Mouse (Mus musculus) granulocyte monocyte progenitor cell, adult 5-6 weeks (primary cell): ENCODE results near the gene Map4k1. TPM values are rescaled to one million over a fixed set of nuclear protein-coding genes. Genes with fewer than 3 reads are reported as not detected.
A peak's percentile ranks its signal among the peaks of the same experiment; 100 is the strongest.

ENCODE experiments used
- ATAC-seq: replicated peaks from 2 replicates; pipeline ENCODE4 v1.8.0; 2016; ENCODE audit warnings: mild to moderate bottlenecking, moderate TSS enrichment, inconsistent platforms; ENCODE audit not compliant: poor library complexity, severe bottlenecking
- total RNA-seq, 2 experiments: library from RNA; stranded (forward) in 1 of 2; stranded (reverse) in 1 of 2; fragments of 200-712, 200-1000 nt in 1 of 2; fragments of >200 nt in 1 of 2; fragmentation: Nextera tagmentation in 1 of 2; gene quantifications; 2 replicates each; pipeline ENCODE4 v1.2.3; 2014 to 2017

Gene Map4k1
- total RNA-seq, 2 experiments from 2014 or later: 46.1 to 48.7 TPM

DNA sequence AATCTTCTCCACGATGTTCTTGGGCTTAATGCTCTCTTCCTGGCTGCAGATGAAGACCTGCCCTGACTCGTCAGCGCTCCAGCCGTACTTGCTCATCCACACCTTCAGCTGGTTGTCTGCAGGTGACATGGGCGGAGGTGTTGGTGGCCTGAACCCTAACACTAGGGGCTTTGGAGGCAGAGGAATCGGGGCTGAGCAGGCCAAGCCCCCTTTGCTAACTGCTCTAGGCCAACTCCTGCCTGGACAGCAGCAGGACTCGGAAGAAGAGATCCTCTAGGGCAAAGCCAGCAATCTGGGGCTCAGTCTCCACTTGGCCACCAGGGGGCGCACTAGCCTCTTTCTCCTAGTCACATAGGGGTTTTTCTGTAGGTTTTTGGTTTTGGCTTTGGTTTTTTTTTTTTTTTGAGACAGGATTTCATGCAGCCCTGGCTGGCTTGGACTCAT, 9.3 kb upstream of the Map4k1 start:
- peak; percentile 73 for ATAC-seq

DNA sequence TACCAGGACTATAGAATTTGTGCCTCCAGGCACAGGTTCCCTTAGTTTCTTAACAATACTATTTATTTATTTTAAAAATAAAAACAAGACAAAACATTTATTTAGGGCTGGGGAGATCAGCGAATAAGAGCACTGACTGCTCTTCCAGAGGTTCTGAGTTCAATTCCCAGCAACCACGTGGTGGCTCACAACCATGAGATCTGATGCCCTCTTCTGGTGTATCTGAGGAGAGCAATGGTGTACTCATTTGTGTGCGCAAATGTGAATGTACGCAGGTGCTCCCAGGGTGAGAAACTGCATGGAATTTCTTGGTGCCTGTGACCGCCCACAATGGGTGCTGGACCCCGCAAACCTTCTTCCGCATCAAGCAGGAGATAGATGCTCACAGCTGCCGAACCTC, 8.8 kb upstream of the Map4k1 start:
- ATAC-seq: no peak

DNA sequence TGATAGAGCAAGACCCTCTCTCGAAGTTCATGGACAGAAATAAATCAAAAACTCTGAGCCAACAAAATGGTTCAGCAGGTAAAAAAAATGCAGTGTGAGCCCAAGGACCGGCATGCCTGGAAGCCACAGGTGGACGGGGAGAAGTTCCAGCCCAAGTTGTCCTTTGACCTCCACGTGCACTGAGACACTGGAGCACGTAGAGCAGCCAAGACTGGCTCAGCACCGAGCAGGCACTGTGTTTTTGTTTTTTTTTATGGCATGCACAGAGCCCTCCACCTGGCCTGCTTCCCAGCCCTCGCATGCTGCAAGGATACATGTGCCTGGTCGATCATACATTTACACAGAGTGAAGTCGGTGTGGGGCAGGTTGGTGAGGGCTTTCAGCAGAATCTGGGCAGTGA, 4.3 kb upstream of the Map4k1 start:
- no peak for ATAC-seq

DNA sequence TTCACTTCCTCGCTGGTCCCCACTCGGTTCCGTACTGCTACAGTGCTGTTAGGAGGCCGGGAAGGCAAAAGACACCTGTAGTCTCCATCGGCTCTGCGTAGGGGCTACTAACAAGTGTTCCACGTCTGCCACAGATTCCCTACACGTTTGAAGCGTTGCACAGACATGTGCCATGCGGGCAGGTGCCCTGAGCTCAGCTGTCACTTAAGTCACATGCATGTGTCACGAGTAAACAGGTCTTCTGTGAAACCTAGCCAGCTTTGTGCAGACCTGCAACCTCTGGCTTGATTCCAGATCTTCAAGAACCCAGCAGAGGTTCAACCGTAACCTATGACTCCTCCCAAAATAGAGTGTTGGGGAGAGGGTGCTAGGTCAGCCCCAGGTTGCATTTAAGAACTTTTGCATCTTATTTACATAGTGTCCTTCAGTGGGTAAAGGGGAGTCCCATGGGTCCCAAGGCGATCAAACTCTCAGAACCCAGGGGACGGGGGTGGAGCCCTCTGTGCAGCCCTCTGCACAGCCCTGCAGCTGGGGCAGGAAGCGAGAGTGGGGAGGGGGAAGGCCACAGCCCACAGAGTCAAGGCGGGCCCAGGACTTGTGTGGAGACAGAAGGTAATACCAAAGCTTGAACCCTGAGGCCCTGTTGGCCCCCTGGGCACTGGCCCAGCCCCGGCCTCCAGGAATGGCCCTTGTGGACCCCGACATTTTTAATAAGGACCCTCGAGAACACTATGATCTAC, 594 bp downstream of the Map4k1 start:
- ATAC-seq: peak; percentile 69

DNA sequence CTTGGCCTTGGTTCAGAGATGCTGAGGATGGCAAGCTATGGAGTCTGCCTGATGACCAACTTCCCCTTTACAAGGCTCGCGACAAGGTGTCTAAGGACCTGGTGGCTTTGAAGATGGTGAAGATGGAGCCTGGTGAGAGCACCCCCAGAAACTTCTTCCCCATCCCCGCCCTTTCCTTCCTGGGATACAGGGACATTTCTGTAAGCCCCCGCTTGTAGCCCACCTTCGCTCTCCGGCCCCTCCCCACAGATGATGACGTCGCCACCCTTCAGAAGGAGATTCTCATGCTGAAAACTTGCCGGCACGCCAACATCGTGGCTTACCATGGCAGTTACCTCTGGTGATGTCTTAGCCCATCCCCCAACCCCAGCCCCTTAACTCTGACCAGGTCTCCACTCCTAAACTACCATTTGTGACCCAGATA, 1.3 kb downstream of the Map4k1 start:
- ATAC-seq: peak; percentile 28

DNA sequence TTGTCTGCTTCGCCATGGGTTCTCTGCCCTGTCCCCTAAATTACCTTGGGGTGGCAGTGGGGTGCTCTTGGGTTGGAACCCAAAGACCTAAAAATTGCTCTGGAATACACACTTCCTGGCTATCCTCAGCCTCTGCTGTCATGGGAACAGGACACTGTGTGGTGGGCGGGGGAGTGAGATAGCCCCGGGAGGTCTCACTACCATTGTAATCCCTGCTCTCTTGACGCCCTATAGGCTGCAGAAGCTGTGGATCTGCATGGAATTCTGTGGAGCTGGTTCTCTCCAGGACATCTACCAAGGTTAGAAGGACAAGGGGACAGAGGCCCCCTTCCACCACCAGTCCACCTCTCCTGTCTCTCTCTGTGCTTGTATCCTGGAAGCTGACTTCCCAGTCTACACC, 2.0 kb downstream of the Map4k1 start:
- ATAC-seq: no peak

DNA sequence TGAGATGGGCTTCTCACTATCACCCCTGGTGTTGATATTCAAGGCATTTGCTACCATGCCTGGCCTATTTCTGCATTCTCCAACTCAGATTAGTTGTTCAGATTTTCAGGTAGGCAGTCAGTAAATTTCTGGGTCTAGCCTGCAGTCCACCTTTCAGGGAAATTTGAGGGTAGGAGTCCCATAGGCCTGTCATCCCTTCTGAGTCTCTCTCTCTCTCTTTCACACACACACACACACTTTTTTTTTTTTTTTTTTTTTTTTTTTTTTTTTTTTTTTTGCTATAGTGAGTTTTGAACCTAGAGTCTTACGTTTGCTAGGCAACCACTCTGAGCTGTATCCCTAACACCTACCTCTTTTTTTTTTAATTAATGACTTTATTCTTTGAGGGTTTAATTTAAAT, 2.6 kb downstream of the Map4k1 start:
- ATAC-seq: no peak

DNA sequence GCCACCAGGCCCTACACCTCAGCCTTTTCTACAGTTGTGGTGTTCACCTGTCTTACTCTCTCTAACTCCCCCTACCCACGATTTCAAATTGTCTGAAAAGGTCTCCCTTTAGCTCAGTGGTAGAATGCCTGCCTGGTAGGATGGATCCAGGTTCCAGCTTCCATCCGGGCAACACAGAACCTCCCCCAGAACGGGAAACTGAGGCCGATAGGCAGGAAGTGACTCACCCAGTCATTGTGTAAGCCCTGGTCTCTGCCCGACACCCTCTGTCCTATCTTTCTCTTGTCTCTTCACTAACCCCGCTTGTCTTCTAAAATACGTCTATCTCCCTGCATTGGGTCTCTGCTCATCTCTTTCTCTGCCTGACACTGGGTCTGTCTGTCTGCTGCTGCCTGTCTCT, 3.4 kb downstream of the Map4k1 start:
- ATAC-seq: no peak

DNA sequence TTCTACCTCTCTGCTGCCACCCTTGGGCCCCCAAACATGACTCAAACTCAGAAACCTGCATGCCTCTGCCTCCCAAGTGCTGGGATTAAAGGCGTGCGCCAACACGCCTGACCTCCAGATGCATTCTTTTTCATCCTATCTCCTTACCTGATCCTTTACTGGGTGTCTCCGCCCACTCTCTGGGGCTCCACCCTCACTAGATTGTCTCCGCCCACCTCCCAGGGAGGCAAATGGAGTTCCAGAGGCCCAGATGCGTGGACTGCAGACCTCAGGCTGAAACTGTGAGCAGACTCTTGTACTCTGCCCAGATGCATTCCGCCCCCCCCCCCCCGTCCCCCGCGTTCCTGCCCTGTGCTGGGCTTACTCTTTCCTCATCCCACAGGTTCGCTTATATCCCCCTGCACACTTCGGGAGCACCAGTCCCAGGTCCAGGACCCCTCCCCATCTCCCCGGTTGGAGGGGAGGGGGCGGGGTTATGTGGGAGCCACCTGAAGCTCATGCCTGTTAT, 9.0 kb downstream of the Map4k1 start:
- no peak for ATAC-seq

DNA sequence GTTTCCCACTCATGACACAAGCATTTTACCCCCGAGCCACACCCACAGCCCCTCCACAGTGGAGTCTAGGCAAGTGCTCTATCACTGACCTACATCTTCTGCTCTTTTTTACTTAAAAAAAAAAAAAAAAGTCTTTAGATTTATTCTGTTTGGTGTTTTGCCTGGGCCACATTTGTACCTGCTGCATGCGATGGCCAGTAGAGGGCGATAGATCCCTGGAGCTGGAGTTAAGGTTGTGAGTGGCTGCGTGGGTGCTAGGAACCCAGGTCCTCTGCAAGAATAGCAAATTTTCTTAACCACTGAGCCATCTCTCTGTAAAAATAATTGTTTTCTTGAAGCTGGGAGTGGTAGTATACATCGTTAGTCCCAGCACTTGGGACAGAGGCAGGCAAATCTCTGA, 9.8 kb downstream of the Map4k1 start:
- peak; percentile 40; the same call in 1 of the 2 replicates for ATAC-seq

DNA sequence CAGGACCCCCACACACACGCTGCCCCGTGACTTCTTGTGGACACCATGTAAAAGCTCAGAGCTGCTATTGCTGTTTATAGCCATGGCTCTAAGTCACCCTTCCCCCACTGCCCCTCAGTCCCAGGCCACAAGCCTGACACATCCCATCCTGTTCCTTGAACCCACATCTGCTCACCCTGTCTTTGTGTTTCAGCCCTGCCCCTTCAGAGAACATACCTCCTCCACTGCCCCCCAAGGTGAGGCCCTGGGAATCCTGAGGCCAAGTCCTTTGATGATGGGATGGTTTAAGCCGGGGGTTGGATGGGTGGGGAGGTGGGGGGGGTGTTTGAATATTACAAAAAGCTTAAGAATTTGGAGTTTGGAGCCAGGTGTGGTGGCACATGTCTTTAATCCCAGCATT, 11.1 kb downstream of the Map4k1 start:
- ATAC-seq: no peak

DNA sequence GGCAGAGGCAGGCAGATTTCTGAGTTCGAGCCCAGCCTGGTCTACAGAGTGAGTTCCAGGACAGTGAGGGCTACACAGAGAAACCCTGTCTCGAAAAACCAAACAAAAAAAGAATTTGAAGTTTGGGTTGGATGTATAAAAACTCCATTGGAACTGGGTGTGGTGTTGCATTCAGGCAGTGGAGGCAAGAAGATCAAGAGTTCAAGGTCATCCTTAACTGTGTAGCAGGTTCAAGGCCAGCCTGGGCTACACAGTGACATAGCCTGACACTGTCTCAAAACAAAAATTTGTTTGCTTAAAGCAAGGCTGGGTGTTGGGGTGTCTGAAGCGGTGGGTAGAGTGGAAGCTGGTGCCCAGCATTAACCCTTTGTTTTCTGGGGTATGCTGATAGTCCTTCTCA, 11.6 kb downstream of the Map4k1 start:
- no peak for ATAC-seq

DNA sequence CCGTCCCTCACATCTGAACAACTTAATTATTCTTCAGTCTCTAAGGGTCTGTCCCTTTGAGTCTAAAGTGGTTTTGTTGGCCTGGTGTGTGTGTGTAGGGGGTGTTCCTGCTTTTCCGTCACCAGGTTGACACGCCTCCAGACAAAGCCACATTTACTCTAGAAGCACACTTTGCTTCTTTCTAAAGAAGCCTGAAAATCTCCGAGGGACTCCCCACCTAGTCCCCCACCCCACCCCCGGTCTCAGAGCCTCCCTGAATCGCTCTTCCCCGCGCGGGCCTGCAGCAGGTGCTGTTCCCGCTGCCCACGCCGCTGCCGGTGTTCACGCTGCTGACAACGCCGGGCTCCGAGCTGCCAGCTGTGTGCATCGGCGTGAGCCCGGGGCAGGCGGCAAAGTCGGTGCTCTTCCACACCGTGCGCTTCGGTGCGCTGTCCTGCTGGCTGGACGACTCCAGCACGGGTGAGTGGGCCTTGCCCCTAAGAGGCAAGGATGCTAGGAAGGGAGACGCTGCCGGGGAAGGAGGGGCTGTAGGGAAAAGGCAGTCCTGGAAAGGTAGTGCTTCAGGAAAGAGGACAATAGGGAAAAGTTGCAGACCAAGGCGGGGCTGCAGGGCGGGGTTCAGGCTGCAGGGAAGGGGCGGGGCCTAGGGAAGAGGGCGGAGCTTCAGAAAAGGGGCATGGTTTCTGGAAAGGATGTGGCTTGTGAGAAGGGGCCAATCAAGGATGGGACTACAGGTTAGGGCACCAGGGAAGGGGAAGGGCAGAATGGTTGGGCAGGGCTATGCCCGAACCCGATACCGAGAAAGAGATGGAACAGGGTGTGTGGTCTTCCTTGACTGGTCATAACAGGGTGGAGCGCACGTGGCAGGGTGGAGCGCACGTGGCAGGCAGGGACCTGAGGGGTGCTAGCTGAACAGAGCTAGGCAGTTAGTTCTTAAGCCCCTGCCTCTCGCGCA, 19.1 kb downstream of the Map4k1 start:
- ATAC-seq: peak; percentile 92

DNA sequence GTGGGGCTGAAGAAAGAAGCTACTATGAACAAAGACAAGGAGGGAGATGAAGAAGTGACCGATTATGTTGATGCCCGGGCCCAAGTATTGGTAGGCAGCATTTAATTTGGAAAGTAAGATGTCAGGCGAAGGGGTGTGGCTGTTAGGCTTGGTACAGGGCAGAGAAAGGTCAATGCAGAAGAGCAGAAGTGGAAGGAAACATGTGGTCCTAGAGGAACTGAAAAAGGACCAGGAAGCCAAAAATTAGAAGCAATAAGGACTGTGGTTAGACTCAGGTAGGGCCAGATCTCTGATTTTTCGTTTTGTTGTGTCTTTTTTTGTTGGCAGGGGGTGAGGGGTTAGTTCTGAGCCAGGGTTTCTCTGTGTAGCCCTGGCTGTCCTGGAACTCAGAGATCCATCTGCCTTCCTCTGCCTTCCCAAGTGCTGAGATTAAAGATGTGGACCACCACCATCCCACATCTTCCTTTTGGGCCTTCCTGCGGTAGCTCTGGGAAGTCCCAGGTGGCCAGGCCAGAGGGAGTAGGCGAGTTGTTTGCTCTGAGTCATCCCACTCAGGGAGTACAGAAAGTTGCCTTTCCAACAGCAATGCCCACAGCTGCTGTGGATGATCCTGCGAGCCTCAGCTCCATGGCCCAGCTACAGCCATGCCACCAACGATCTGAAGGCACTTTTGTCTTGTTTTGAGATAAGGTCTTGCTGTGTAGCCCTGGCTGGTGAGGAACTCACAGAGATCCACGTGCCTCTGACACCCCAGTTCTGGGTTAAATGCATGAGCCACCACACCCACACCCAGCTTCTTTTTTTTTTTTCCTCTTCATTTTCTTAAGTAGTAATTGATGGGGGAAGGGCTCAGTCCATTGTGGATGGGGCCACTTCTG, 25.6 kb downstream of the Map4k1 start:
- ATAC-seq: peak; percentile 66

DNA sequence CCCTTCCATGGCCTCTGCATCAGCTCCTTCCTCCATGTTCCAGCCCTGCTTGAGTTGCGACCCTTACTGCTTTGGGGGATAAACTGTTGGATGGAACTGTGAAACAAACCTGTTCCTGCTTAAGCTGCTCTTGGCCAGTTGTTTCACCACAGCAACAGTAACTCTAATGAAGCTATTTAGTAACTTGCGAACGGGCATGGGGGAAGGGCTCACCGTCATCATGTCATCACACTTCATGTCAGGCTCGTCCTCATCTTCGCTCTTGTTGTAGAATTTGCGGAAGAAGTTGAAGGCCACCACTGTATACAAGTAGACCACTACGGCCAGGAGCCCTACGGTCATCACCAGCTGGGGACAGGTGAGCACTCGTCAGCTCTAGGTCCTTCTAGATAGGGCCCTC, 26.3 kb downstream of the Map4k1 start:
- peak; percentile 45 for ATAC-seq

DNA sequence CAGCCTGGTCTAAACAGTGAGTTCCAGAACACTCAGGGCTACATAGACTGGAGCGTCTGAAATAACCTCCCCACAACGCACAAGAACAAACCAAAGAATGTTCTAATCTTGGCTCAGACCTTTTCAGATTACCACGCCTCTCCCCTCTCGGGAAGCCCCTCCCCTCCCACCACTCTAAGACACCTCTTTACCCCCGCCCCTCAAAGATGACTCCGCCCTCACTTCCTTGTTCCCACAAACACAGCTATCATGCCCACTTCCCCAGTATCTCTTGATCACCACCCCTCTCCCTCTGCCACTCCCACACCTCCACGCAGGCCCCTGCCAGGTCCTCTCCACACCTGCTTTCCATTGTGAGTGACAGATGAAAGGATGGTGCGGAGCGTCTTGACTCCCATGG, 26.9 kb downstream of the Map4k1 start:
- ATAC-seq: peak; percentile 64

DNA sequence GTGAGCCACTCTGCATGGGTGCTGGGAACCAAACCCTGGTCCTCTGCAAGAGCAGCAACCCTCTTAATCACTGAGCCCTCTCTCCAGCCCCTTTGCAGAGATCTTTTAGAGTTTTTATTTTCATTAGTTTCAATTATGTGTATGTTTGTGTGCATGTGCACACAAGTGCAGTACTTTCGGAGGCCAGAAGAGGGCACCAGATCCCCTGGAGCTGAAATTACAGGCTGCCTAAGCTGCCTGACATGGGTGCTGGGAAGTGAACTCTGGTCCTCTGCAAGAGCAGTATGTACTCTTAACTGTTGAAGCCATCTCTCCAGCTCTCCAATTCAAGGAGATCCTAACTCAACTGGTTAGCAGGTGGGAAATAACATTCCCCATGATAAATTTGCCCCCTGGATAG, 33.1 kb downstream of the Map4k1 start:
- no peak for ATAC-seq

DNA sequence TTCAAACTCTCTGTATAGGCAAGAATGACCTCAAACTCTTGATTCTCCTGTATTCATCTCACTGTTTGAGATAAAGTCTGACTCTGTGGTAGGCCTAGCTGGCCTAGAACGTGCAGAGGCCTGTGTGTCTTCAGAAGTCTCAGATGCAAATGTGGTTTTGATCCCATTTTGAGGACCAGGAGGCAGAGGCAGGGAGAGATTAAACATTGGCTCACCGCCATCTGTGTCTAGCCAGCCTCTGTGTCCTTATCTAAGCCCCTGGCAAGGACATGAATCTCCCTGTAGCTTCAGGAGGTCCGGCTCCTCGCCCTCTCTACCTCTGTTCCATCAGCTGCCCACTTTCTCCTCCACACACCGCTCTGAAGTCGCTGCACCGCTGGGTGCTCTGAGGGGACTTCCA, 34.6 kb downstream of the Map4k1 start:
- ATAC-seq: no peak

DNA sequence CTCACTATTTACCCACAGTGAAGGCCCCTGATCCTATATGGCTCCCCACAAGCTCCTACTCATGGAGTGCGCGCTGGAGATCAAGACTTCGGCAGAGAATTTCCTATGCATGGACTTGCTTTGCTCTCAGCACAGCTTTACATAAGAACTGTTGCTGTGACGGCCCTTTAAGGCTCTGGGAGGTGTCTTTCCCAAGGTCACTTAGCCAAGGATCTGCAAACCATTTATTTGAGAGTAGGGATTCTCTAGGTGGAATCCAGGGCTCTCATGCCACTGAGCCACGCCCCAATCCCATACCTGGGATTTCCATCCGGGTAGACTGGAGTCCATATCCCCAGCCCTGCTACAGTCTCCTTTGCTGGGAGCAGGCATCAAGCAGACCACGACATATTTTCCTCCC, 35.4 kb downstream of the Map4k1 start:
- no peak for ATAC-seq
